Mouse (Mus musculus) activated CD4-positive, CD25-positive, alpha-beta regulatory T cell, adult 9 weeks (primary cell): ENCODE measurements around the gene Acvr1. TPM values are rescaled to one million over a fixed set of nuclear protein-coding genes. Genes with fewer than 3 reads are reported as not detected.

Experiments
- polyA plus RNA-seq: library from polyadenylated mRNA; unstranded; fragments of 100-300 nt; shearing (Covaris generic); gene quantifications from one replicate; pipeline ENCODE4 v1.2.1, GENCODE M21; 2017

The Acvr1 gene
- polyA plus RNA-seq: not detected

GRCm38 (mm10) chr2:58567066-58567810 is at the start of gene Acvr1, which contains the start of gene Upp2:
Acvr1 (minus strand) TSS chr2:58567157.
Upp2 (plus strand) TSS chr2:58567298.

DNA sequence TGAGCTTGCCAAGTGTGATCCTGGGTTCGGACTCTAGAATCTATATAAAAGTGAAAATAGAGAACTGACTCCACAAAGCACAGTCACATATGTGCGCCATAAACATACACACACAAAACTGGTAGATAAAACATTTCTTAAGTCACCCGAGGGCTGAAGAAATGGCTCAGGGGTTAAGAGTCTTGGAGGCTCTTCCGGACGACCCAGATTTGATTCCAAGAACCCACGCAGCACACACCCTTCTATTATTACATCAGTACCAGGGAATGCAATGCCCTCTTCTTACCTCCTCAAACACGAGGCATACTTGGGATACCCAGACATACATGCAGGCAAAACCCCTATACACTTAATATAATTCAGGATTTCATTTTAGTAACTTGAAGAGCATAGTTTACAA is 97.1 kb downstream of the Acvr1 start, which contains the start of gene Gm17409:
Gene Gm17409 (plus strand): TSS at position 301 of the 400 bp plus-strand sequence.

GRCm38 (mm10) chr2:58357414-58358131 is 209.4 kb downstream of the Acvr1 start, which contains the start of gene Acvr1c:
Acvr1c (minus strand) TSS chr2:58357895.

Other genes with a start within 250 kb of the Acvr1 start
- 0.18 TPM for gene Acvr1c, start 209.3 kb downstream of the Acvr1 start, polyA plus RNA-seq
- gene Gm17409, start 97.0 kb downstream of the Acvr1 start, polyA plus RNA-seq: not detected
- not detected for gene Upp2, start 141 bp upstream of the Acvr1 start, polyA plus RNA-seq